Mouse (Mus musculus): ENCODE data around the gene Camk1.

The Camk1 gene

DNA sequence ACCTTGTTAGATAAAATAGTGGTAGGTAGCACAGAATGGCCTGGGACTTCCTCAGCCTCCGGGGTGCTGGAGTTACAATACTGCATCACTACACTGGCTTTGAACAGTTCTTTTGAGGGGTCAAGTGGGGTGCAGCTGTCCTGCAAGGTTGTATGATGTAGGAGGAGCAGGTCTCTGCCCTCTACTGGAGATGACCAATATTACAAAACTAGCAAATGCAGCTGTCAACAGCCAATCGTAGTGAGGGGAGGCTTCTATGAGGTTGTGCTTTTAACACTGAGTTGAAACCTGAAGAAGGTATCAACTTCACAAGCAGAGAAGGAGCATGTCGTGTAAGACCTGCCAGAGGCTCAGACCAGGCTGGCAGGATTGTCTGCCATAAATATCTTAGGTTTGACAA, 41.5 kb downstream of the Camk1 start:
- no peak for DNase-seq

GRCm38 (mm10) chr6:113301350-113301749, 42.4 kb downstream of the Camk1 start:
- no peak for DNase-seq

DNA sequence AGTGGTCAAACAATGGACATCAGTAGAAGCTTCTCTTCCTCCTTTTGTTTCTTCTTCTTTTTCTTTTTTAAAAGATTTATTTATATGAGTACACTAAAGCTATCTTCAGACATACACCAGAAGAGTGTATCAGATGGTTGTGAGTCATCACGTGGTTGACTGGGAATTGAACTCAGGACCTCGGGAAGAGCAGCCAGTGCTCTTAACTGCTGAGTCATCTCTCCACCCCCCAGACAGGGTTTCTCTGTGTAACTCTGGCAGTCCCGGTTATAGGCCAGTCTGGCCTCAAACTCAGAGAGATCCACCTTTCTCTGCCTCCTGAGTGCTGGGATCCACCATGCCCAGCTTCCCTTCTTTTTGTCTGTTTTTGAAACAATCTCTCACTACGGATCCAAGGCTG, 47.1 kb downstream of the Camk1 start:
- no peak for DNase-seq

DNA sequence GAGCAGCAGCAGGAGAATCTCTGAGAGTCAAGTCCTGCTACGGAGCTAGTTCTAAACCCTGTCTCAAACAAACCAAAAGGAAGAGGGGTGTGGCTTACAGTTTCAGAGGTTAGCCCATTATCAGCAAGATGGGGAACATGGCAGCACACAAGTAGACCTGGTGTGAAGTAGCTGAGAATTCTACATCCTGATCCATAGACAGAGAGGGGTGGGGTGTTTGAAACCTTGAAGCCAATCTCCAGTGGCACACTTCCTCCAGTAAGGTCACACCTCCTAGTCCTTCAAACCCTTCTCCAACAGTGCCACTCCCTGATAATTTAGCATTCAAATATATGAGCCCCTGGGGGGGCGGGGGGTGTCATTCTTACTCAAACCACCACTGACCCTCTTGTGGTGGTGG, 47.7 kb downstream of the Camk1 start:
- no peak for DNase-seq

- no peak for DNase-seq
Observed at GRCm38 (mm10) chr6:113292938-113293337, 50.8 kb downstream of the Camk1 start.

DNA sequence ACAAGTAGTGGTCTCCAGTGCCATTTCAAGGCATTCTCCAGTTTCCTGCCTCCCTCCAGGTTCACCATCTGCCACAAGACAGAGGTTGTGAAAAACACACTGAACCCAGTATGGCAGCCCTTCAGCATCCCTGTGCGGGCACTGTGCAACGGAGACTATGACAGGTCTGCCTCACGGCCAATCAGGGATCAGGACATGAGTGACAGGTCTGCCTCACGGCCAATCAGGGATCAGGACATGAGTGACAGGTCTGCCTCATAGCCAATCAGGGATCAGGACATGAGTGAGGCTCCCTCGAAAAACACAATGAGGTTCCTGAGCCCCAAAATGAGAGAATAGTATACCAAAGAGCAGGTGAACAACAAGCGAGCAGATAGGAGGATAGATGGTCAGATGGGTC, 53.4 kb downstream of the Camk1 start:
- DNase-seq, result no peak

- no peak for DNase-seq
Observed at GRCm38 (mm10) chr6:113289346-113289745, 54.4 kb downstream of the Camk1 start.

DNA sequence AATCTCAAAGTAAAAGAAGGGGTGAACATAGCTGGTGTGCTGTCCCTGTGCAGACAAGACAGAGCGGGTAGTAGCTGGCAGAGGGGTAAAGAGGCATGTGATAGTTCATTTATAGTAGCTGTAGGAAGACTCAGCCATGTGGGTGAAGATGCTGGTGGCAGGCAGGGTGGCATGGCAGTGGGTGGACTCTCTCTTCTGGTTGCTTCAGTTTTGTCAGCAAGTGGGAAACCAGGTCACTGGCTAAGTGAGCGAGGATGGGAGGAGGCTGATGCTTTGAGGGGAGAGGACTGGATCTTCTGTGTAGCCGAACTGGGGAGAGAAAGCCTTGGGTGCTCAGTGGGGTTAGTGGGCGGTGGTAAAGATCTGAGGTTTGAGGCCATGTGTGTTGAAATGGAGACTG, 56.5 kb downstream of the Camk1 start:
- no peak for DNase-seq

DNA sequence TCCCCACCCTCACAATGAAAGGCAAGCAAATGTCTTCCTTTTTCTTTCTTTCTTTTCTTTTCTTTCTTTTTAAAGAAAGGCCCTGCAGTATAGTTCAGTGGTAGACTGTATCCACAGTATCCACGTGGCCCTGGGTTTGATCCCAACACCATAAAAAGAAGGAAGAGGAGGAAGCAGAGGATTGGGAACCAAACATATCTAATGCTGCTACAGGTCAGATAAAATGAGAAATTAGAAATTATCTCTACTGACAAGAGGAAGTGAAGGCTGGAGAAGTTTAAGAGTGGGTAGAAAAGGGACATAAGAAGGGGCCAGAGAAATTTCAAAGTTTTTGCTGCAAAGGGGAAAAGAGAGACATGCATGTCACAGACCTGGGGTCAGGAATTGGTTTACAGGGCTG, 57.5 kb downstream of the Camk1 start:
- no peak for DNase-seq

- DNase-seq, result no peak
Observed at GRCm38 (mm10) chr6:113284931-113285330, 58.9 kb downstream of the Camk1 start.
